Mouse (Mus musculus): ENCODE data around the gene Lrrc10. TPM values are rescaled to one million over a fixed set of nuclear protein-coding genes. Genes with fewer than 3 reads are reported as not detected.

Gene Lrrc10
- polyA plus RNA-seq, 1 experiment from 2014 or later, result not detected

GRCm38 (mm10) chr10:117094504-117095329, 49.6 kb downstream of the Lrrc10 start:
- Histone ChIP-seq H3K4me1 (0 out of 2 replicates have a peak, but pooled peaks cover 5% of the 10 kb centered on the region), H3K36me3 (no peaks in the 10 kb centered on the region; the same call in 1 of the 2 replicates), H3K27me3 (replicated peaks) (no peaks in the 10 kb centered on the region), H3K9me3 (no peaks in the 10 kb centered on the region), H3K9ac (no peak overlapping the region), H3K4me2 (no peak overlapping the region), H3K4me3 (replicated peaks) (no peak overlapping the region), H3K27ac (no peak overlapping the region)
- WGBS, result 39% methylated on average over 15 of the region's 15 CpGs
- ATAC-seq (ENCODE audit: insufficient read depth, low FRiP score, low read depth), result peak; percentile 63; the same call in 1 of the 2 replicates

- H3K9ac ChIP-seq, result no peak overlapping the region
- H3K4me2 ChIP-seq, result no peak overlapping the region
- no peak overlapping the region for H3K4me3 ChIP-seq (replicated peaks)
- no peaks in the 10 kb centered on the region for H3K9me3 ChIP-seq
- 87% methylated on average over 6 of the region's 6 CpGs for WGBS
- 0 out of 2 replicates have a peak, but pooled peaks cover 5% of the 10 kb centered on the region for H3K4me1 ChIP-seq
- H3K27me3 ChIP-seq (replicated peaks), result no peaks in the 10 kb centered on the region
- no peak for ATAC-seq (ENCODE audit: insufficient read depth, low FRiP score, low read depth)
- no peak overlapping the region for H3K27ac ChIP-seq
- no peaks in the 10 kb centered on the region; the same call in 1 of the 2 replicates for H3K36me3 ChIP-seq
Observed at GRCm38 (mm10) chr10:117096096-117096495, 51.0 kb downstream of the Lrrc10 start.

Other genes with a start within 250 kb of the Lrrc10 start
- gene Myrfl, start 148.4 kb upstream of the Lrrc10 start, polyA plus RNA-seq (2015; fragmentation: Nextera tagmentation; extraction: Ambion mirVana), result 1.2 and 1.3 TPM in 2 replicates
- 24.6 and 25.2 TPM in 2 replicates for gene Rab3ip, start 94.6 kb upstream of the Lrrc10 start, polyA plus RNA-seq (2015; fragmentation: Nextera tagmentation; extraction: Ambion mirVana)
- gene Gm10271, start 72.7 kb upstream of the Lrrc10 start, polyA plus RNA-seq (2015; fragmentation: Nextera tagmentation; extraction: Ambion mirVana), result not detected in 2 replicates
- gene Best3, start 59.0 kb upstream of the Lrrc10 start, polyA plus RNA-seq (2015; fragmentation: Nextera tagmentation; extraction: Ambion mirVana), result 0.05 and 0.10 TPM in 2 replicates
- gene Cct2, start 18.5 kb downstream of the Lrrc10 start, polyA plus RNA-seq (2015; fragmentation: Nextera tagmentation; extraction: Ambion mirVana), result 227 and 229 TPM in 2 replicates
- gene Frs2, start 103.2 kb downstream of the Lrrc10 start, polyA plus RNA-seq (2015; fragmentation: Nextera tagmentation; extraction: Ambion mirVana), result 18.4 and 18.8 TPM in 2 replicates
- gene Yeats4, start 179.2 kb downstream of the Lrrc10 start, polyA plus RNA-seq (2015; fragmentation: Nextera tagmentation; extraction: Ambion mirVana), result 62.4 and 64.3 TPM in 2 replicates
- not detected in 2 replicates for gene 9530003J23Rik, start 193.4 kb downstream of the Lrrc10 start, polyA plus RNA-seq (2015; fragmentation: Nextera tagmentation; extraction: Ambion mirVana)
- 290 and 332 TPM in 2 replicates for gene Lyz2, start 237.0 kb downstream of the Lrrc10 start, polyA plus RNA-seq (2015; fragmentation: Nextera tagmentation; extraction: Ambion mirVana)
- gene Lyz1, start 247.5 kb downstream of the Lrrc10 start, polyA plus RNA-seq (2015; fragmentation: Nextera tagmentation; extraction: Ambion mirVana), result 1.9 and 2.7 TPM in 2 replicates